Mouse (Mus musculus) layer of hippocampus, adult 9-11 months (tissue): Measurements from ENCODE around the gene Tmem174.

Experiments
- DNase-seq: peaks from one replicate; pipeline ENCODE4 v3.0.0; 2022

The Tmem174 gene

DNA sequence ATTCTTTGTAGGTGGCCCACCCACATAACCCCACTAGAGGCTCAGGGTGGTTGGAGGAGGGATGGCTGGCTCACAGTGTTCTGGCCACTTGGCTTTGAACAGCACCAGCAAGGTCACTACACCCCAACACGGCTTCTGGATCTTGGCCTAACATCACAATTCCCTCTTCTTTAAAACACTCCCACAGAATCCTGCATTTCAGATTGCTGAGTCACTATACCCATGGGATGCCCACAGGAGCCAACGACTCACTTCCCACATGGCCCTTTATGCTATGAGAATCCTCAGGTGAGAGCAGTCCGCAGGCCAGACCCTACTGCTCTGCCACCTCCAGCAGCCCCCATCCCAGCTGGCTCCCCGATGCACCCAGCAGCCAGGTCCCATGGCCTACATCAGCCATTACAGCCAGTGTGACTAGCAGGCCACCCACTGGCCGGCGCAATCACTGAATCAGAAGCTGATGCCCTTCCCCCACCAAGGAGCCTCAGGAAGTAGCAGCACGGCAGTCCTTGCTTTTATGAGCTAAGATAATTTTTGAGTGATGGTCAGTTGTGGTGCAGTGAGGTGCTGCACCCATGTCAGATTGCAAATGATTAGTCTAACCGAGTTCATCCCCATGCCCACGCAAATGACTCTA lies 4.8 kb downstream of the Tmem174 start:
- no peak for DNase-seq

- no peak for DNase-seq
Observed at GRCm38 (mm10) chr13:98631105-98631838, 5.9 kb downstream of the Tmem174 start.

DNA sequence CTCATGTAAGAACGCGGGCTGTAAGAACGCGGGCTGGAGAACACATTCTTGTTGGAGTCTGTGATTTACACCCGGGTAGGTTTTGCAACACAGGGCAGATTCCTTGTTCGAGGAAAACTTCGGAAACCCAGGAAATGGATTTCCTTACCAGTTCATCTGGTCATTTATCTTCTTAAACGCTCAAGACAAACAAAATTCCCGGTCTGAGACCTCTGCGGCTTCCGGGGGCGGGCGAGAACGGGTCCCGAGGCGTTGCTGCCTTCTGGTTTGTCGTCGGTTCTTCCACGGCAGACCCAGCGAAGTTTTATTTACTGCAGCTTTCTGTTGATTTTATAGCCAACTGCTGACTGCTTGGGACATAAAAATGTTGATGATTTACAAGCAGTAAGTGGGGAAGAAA lies 10.5 kb downstream of the Tmem174 start:
- DNase-seq: no peak

GRCm38 (mm10) chr13:98624506-98624905 lies 12.7 kb downstream of the Tmem174 start:
- DNase-seq: no peak

DNA sequence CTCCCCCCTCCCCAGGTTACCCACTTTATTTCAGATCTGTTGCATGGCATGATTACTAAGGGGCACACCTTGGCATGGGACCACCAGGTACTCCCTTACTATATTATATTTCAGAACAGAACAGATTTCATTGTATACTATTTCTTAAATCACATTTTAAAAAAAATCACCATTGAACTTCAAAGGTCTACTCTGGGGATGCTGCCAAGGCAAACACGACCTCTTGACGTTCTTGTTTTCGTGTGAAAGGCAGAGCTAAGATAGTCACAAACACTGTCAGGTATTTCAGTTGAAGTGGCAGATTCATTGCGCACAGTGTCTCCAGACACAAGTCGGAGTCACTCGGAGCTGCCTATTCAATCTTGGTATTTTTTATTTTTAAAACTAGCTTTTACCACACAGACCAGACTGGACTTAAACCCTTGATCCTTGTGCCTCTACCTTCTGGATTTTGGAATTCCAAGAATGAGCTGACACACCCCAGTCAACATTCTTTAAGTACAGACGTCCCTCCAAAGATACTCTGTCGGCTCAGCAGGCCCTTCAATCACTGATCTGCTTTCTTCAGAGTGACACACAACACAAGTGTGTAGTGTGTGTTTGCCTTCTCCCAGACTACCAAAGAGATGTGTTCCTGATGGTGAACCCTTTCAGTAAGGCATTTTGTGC lies 14.2 kb downstream of the Tmem174 start:
- DNase-seq: no peak

GRCm38 (mm10) chr13:98617429-98618067 lies 19.7 kb downstream of the Tmem174 start:
- no peak for DNase-seq

- DNase-seq: no peak
Observed at GRCm38 (mm10) chr13:98607885-98608477, 29.2 kb downstream of the Tmem174 start.

- DNase-seq: no peak
Observed at GRCm38 (mm10) chr13:98603799-98604198, 33.4 kb downstream of the Tmem174 start.

DNA sequence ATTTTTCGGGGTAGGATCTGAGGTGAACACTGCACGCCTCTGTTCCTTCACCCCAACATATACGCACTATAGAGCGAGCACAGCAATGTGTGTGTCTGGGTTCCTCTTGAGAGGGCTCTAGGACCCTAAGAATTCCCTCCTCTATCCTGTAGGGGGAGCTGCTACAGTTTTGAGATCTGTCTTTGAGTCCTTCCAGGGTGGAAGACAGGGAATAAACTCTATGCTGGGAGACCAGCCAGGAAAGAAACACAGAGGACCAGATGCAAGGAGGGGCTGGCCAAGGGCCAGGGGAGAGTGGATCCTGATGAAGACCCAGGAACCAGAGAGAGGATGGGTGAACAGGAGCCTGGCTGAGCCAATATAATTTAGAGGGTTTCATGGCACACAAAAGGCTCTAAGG lies 40.5 kb downstream of the Tmem174 start:
- no peak for DNase-seq

GRCm38 (mm10) chr13:98594726-98595141 lies 42.5 kb downstream of the Tmem174 start:
- DNase-seq: no peak

DNA sequence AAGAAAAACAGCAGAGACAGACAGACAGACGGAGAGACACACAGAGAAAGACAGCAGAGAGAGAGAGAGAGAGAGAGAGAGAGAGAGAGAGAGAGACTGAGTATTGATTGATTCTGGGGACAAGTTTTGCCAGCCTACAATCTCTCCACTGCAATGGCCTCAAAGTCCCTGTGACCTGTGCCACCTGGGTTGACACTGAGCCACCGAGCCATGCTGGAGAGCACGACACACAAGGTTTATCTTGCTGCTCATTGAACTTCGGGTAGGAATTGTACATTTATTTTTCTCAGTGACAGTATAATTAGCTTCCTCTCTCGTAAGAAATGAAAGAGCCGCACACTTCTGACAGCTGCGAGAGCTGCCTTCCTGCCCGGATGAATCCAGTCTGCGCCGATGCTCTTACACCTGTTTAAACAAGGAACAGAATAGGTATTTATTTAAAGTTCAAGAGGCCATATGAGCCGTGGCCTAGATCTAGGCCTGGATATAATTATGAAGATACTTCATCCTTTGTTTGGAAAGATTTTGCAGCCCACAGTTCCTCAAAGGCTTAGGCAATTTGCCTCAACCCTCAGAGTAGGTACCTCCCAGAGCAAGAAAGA lies 43.2 kb downstream of the Tmem174 start:
- no peak for DNase-seq

GRCm38 (mm10) chr13:98591406-98591805 lies 45.8 kb downstream of the Tmem174 start:
- no peak for DNase-seq

- DNase-seq: no peak
Observed at GRCm38 (mm10) chr13:98590693-98591389, 46.4 kb downstream of the Tmem174 start.

DNA sequence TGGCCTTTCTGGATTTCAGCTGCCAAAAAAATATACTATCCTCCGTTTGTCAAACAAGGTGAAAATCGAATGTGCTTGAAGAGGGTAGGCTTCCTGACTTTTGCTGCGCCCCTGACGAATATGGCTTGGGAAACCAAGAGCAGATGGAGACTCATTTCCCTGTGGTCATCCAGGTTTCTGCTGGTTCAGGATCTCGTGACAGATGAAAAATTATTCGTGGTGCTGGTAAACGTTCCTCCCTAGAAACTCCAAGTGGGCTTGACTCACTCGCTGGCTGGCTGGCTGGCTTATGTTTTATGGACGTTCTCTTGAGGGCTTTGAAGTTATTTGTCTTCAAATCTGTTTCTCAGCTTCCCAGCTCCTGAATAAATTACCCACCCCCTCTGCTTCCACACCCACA lies 47.6 kb downstream of the Tmem174 start:
- no peak for DNase-seq

DNA sequence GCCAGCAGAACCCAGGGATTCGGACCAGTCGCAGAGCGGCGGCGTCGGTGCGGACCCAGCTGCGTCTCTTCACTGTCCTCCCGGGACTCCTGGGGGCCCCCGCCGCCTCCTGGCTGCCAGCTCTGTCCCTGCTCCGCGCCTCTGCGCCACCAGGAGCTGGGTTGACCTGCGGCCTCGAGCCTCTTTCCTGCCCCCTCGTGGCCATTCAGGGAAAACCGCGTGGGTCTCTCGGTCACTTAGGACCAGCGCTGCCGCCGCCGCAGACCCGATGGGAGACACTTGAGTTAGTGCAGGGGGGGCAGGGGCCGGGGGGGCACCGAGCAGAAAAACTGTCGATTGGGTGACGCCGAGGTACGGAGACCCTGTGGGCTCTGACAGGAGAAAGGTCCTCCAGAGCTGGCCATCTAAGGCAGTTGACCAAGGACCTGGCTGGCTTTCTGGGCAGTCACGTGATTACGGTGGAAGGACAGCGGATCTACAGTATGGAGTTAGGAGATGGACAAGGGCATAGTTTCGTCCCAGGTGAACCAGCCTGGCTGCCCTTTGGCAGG lies 48.2 kb downstream of the Tmem174 start:
- DNase-seq: peak; percentile 38

DNA sequence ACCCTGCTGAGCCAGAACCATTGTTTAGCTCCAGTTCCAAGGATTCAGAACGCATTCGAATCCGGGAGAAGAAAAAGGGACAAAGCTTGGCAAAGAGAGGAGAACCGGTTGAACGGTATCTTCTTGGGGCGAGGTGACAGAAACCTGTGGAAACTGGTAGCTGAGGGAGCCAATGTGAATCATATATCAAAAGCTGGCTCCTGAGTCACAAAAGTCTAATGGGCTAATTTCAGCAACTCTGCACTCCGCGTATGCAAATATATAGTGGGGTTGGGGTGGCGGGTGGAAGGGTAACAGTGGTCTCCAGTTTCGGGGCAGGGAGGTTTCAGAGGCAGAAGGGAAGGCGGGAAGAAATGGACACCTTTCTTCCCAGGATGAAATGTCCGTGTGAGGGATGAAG lies 48.7 kb downstream of the Tmem174 start:
- no peak for DNase-seq

- DNase-seq: no peak
Observed at GRCm38 (mm10) chr13:98587639-98588038, 49.6 kb downstream of the Tmem174 start.

- no peak for DNase-seq
Observed at GRCm38 (mm10) chr13:98586817-98587575, 50.2 kb downstream of the Tmem174 start.
